In genomic region chr1:167579131-167579530, GRCm38 (mm10) we compare ENCODE assay signal across 15 mouse cellular contexts. TPM values are rescaled to one million over a fixed set of nuclear protein-coding genes. Genes with fewer than 3 reads are reported as not detected.
A peak's percentile ranks its signal among the peaks of the same experiment; 100 is the strongest.
DNase-seq lines count a peak whose midpoint lies in the region.
"Had no signal": no experiment of that assay in that cellular context is flagged by ENCODE, and none has a peak within 500 bp of the region (broad histone marks: within the 10 kb centered on the region; RNA-seq: fewer than 3 reads in every experiment).

No protein-coding gene starts in this region.

- DNase-seq in heart, adult 11 months, result peak; percentile 64
- no peak for DNase-seq in heart, adult 18-20 months
- DNase-seq in 416B (ENCODE audit: low read depth) (peak; percentile 53), NIH3T3 (ENCODE audit: low read depth) (peak; percentile 60)
- peak; percentile 4 for DNase-seq in fibroblast of lung, adult 2 months (ENCODE audit: low read depth)
- no peak for DNase-seq in testis, postnatal 14 days (ENCODE audit: low spot score)
- DNase-seq in gastrocnemius, postnatal 4 days (ENCODE audit: low spot score in 2 of 2), result no peak
- DNase-seq in cerebellum, adult 9-11 months, result no peak
- DNase-seq: adrenal gland, postnatal 10 days; adrenal gland, postnatal 25 days; cerebellum, adult 11-12 months; cerebellum, adult 2 months; cerebellum, adult 9-10 months; cerebellum, postnatal 14 days had no signal

RNA-seq across cellular contexts. Expression of gene Rxrg, which starts 19.1 kb away (rescaled TPM):
- total RNA-seq in heart, adult 18-20 months (2021), result 10 to 100 TPM; 69.1 to 81.9 TPM
- total RNA-seq in gastrocnemius, postnatal 4 days (2021), result 10 to 100 TPM; 35.8 to 38.0 TPM
- total RNA-seq: CH12.LX had no signal

Comparison
In these comparisons a context has a peak if more than half of its experiments do, and no peak if none do; other contexts are left out.
1. DNase-seq: peak in heart, adult 11 months (single experiment), 416B (single experiment), NIH3T3 (single experiment) and fibroblast of lung, adult 2 months (single experiment); none in heart, adult 18-20 months (0 of 2), testis, postnatal 14 days (single experiment), gastrocnemius, postnatal 4 days (0 of 2) and cerebellum, adult 9-11 months (single experiment).